Mouse (Mus musculus): ENCODE data around the gene Cadm4. TPM values are rescaled to one million over a fixed set of nuclear protein-coding genes. Genes with fewer than 3 reads are reported as not detected.

The Cadm4 gene
- total and polyA plus RNA-seq, 2 experiments, result 3.5 to 6.5 TPM

GRCm38 (mm10) chr7:24470356-24470755, 11.5 kb upstream of the Cadm4 start:
- H3K9ac ChIP-seq (ENCODE audit: low read depth, low read length), result no peak overlapping the region
- DNase-seq (ENCODE audit: extremely low read depth, low read depth, low spot score), result no peak
- no peak overlapping the region for H3K27ac ChIP-seq (replicated peaks; ENCODE audit: insufficient read depth, low read depth, low read length)
- H3K4me3 ChIP-seq (ENCODE audit: insufficient read depth, low read depth, low read length), result no peak overlapping the region
- WGBS, result 79% methylated on average over 7 of the region's 7 CpGs
- TF ChIP-seq CTCF (IDR thresholded peaks at IDR 0.05; ENCODE audit: low read depth, low read length) (no peak), POLR2A (IDR thresholded peaks at IDR 0.05; ENCODE audit: extremely low read depth, insufficient read depth, low read length) (no peak)
- H3K36me3 ChIP-seq (ENCODE audit: control insufficient read depth, insufficient read depth, low read length), result no peaks in the 10 kb centered on the region
- no peaks in the 10 kb centered on the region for H3K27me3 ChIP-seq (ENCODE audit: control insufficient read depth, insufficient read depth, low read length)
- H3K4me1 ChIP-seq (ENCODE audit: control insufficient read depth, insufficient read depth, low read length), result peaks cover 6% of the 10 kb centered on the region
- no peaks in the 10 kb centered on the region for H3K79me2 ChIP-seq (ENCODE audit: control insufficient read depth, insufficient read depth, low read length)

- WGBS, result 80% methylated on average over 6 of the region's 6 CpGs
- no peak for DNase-seq (ENCODE audit: extremely low read depth, low read depth, low spot score)
- no peaks in the 10 kb centered on the region for H3K27me3 ChIP-seq (ENCODE audit: control insufficient read depth, insufficient read depth, low read length)
- H3K27ac ChIP-seq (replicated peaks; ENCODE audit: insufficient read depth, low read depth, low read length), result no peak overlapping the region
- H3K9ac ChIP-seq (ENCODE audit: low read depth, low read length), result no peak overlapping the region
- TF ChIP-seq POLR2A (IDR thresholded peaks at IDR 0.05; ENCODE audit: extremely low read depth, insufficient read depth, low read length), result no peak
- no peaks in the 10 kb centered on the region for H3K79me2 ChIP-seq (ENCODE audit: control insufficient read depth, insufficient read depth, low read length)
- H3K4me1 ChIP-seq (ENCODE audit: control insufficient read depth, insufficient read depth, low read length), result peaks cover 6% of the 10 kb centered on the region
- H3K36me3 ChIP-seq (ENCODE audit: control insufficient read depth, insufficient read depth, low read length), result no peaks in the 10 kb centered on the region
- H3K4me3 ChIP-seq (ENCODE audit: insufficient read depth, low read depth, low read length), result no peak overlapping the region
These were observed 9.4 kb upstream of the Cadm4 start for GRCm38 (mm10) chr7:24472442-24472841.

DNA sequence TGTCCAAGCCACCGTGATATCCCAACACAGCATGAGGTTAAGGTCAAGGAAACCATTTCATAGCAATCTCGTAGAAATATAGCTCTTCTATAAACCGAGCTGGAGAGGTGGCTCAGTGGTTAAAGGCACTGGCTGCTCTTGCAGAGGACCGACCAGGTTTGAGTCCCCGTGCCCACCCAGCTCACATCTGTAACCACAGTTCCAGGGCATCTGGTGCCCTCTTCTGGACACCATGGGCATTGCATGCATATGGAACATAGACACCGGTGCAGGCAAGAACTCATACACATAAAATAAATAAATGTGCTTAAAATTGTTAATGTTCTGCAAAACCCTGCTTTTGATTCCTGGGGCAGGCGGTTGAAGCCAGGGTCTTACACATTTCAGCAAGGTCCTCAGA, 8.9 kb upstream of the Cadm4 start:
- DNase-seq (ENCODE audit: extremely low read depth, low read depth, low spot score), result no peak

DNA sequence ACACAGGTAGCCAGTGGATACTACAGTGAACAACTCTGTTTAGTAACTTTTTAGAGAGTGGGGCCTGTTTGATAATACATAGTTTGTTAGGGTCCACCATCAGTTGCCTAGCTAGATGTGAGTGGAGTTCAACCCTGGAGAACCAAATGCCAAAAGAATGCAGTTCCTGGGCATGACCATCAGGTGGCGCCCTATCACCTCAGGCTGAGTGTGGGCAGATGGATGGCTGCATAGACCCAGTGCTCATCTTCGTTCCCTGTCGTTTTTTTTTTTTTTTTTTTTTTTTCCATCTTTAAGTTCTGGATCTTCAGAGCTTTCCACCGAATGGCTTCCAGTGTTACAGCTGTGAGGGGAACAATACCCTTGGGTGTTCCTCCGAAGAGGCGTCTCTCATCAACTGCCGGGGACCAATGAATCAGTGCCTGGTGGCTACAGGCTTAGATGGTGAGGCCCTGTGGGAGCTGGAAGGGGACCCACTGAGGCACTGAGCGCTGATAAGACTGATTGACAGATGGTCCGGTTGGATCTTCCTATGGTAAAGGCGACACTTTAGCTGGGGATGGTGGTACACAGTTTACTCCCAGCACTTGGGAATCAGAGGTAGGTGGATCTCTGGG, 7.8 kb upstream of the Cadm4 start:
- peaks cover 6% of the 10 kb centered on the region for H3K4me1 ChIP-seq (ENCODE audit: control insufficient read depth, insufficient read depth, low read length)
- H3K79me2 ChIP-seq (ENCODE audit: control insufficient read depth, insufficient read depth, low read length), result no peaks in the 10 kb centered on the region
- peak; percentile 56 for DNase-seq (ENCODE audit: extremely low read depth, low read depth, low spot score)
- H3K27me3 ChIP-seq (ENCODE audit: control insufficient read depth, insufficient read depth, low read length), result no peaks in the 10 kb centered on the region
- peak overlapping the region; percentile 77 for H3K27ac ChIP-seq (replicated peaks; ENCODE audit: insufficient read depth, low read depth, low read length)
- H3K36me3 ChIP-seq (ENCODE audit: control insufficient read depth, insufficient read depth, low read length), result no peaks in the 10 kb centered on the region
- no peak overlapping the region for H3K4me3 ChIP-seq (ENCODE audit: insufficient read depth, low read depth, low read length)
- 55% methylated on average over 10 of the region's 10 CpGs for WGBS
- H3K9ac ChIP-seq (ENCODE audit: low read depth, low read length), result 0 out of 2 replicates have a peak overlapping the region, but pooled peaks have one; percentile 16
- TF ChIP-seq CTCF (IDR thresholded peaks at IDR 0.05; ENCODE audit: low read depth, low read length), result peak; percentile 98
- TF ChIP-seq POLR2A (IDR thresholded peaks at IDR 0.05; ENCODE audit: extremely low read depth, insufficient read depth, low read length), result no peak

More for the DNA sequence above, 8.9 kb upstream of the Cadm4 start:
- TF ChIP-seq POLR2A (IDR thresholded peaks at IDR 0.05; ENCODE audit: extremely low read depth, insufficient read depth, low read length) (no peak), CTCF (IDR thresholded peaks at IDR 0.05; ENCODE audit: low read depth, low read length) (peak; percentile 79)
- H3K4me3 ChIP-seq (ENCODE audit: insufficient read depth, low read depth, low read length), result no peak overlapping the region
- H3K4me1 ChIP-seq (ENCODE audit: control insufficient read depth, insufficient read depth, low read length), result peaks cover 6% of the 10 kb centered on the region
- H3K36me3 ChIP-seq (ENCODE audit: control insufficient read depth, insufficient read depth, low read length), result no peaks in the 10 kb centered on the region
- 66% methylated on average over 7 of the region's 7 CpGs for WGBS
- H3K79me2 ChIP-seq (ENCODE audit: control insufficient read depth, insufficient read depth, low read length), result no peaks in the 10 kb centered on the region
- no peaks in the 10 kb centered on the region for H3K27me3 ChIP-seq (ENCODE audit: control insufficient read depth, insufficient read depth, low read length)
- no peak overlapping the region for H3K27ac ChIP-seq (replicated peaks; ENCODE audit: insufficient read depth, low read depth, low read length)
- no peak overlapping the region for H3K9ac ChIP-seq (ENCODE audit: low read depth, low read length)

- H3K27ac ChIP-seq (replicated peaks; ENCODE audit: insufficient read depth, low read depth, low read length), result peak overlapping the region; percentile 92
- peaks cover 6% of the 10 kb centered on the region for H3K4me1 ChIP-seq (ENCODE audit: control insufficient read depth, insufficient read depth, low read length)
- 24% methylated on average over 21 of the region's 21 CpGs for whole genome bisulfite sequencing
These were observed 6.9 kb upstream of the Cadm4 start for GRCm38 (mm10) chr7:24474811-24475506.

DNA sequence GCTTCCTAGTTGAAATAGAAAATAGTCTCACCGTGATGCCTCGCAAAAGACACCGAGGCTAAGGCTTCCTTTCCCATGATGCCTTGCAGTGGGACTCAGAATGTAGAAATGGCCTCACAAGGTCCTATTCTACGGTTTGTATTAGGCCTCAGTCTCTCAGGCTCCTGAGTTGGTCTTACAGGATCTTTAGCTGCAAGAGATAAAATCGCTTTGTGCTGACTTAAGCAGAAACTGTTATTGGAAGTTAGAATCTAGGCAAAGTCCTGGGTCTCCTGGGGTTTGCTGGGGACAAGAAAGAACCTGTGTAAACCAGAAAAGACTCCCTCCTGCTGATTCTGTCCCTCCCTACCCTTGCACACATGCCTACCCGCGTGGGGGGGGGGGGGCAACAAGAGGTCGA, 5.5 kb upstream of the Cadm4 start:
- 83% methylated on average over 8 of the region's 8 CpGs for WGBS
- Histone ChIP-seq H3K4me3 (ENCODE audit: insufficient read depth, low read depth, low read length) (no peak overlapping the region), H3K9ac (ENCODE audit: low read depth, low read length) (no peak overlapping the region), H3K79me2 (ENCODE audit: control insufficient read depth, insufficient read depth, low read length) (no peaks in the 10 kb centered on the region), H3K27ac (replicated peaks; ENCODE audit: insufficient read depth, low read depth, low read length) (no peak overlapping the region), H3K4me1 (ENCODE audit: control insufficient read depth, insufficient read depth, low read length) (peaks cover 6% of the 10 kb centered on the region), H3K36me3 (ENCODE audit: control insufficient read depth, insufficient read depth, low read length) (no peaks in the 10 kb centered on the region), H3K27me3 (ENCODE audit: control insufficient read depth, insufficient read depth, low read length) (no peaks in the 10 kb centered on the region)
- DNase-seq (ENCODE audit: extremely low read depth, low read depth, low spot score), result no peak
- TF ChIP-seq CTCF (IDR thresholded peaks at IDR 0.05; ENCODE audit: low read depth, low read length) (no peak), POLR2A (IDR thresholded peaks at IDR 0.05; ENCODE audit: extremely low read depth, insufficient read depth, low read length) (no peak)

More at GRCm38 (mm10) chr7:24474811-24475506, 6.9 kb upstream of the Cadm4 start:
- H3K36me3 ChIP-seq (ENCODE audit: control insufficient read depth, insufficient read depth, low read length), result no peaks in the 10 kb centered on the region
- no peaks in the 10 kb centered on the region for H3K79me2 ChIP-seq (ENCODE audit: control insufficient read depth, insufficient read depth, low read length)
- peak; percentile 80 for DNase-seq (ENCODE audit: extremely low read depth, low read depth, low spot score)
- H3K4me3 ChIP-seq (ENCODE audit: insufficient read depth, low read depth, low read length), result peak overlapping the region; percentile 24; the same call in 1 of the 2 replicates
- no peaks in the 10 kb centered on the region for H3K27me3 ChIP-seq (ENCODE audit: control insufficient read depth, insufficient read depth, low read length)
- TF ChIP-seq CTCF (IDR thresholded peaks at IDR 0.05; ENCODE audit: low read depth, low read length) (peak; percentile 58), POLR2A (IDR thresholded peaks at IDR 0.05; ENCODE audit: extremely low read depth, insufficient read depth, low read length) (no peak)
- H3K9ac ChIP-seq (ENCODE audit: low read depth, low read length), result peak overlapping the region; percentile 46

Measured in liver, adult 2 months (tissue).